Mouse (Mus musculus) kidney, postnatal 10 days (tissue): ENCODE results near the gene Atp13a2.
A peak's percentile ranks its signal among the peaks of the same experiment; 100 is the strongest.

Experiments used
- DNase-seq: peaks from one replicate; pipeline ENCODE4 v3.0.0; 2021; ENCODE audit warnings: mixed read lengths

Atp13a2 gene

GRCm38 (mm10) chr4:140962207-140962909, 24.3 kb upstream of the Atp13a2 start:
- DNase-seq: peak; percentile 13

- peak; percentile 85 for DNase-seq
Measured at GRCm38 (mm10) chr4:140962950-140963349, 23.7 kb upstream of the Atp13a2 start.

- peak; percentile 51 for DNase-seq
Measured at GRCm38 (mm10) chr4:140963941-140964597, 22.6 kb upstream of the Atp13a2 start.

GRCm38 (mm10) chr4:140964620-140965019, 22.1 kb upstream of the Atp13a2 start:
- peak; percentile 84 for DNase-seq

- DNase-seq: no peak
Measured at GRCm38 (mm10) chr4:140967386-140968159, 19.1 kb upstream of the Atp13a2 start.

- DNase-seq: no peak
Measured at GRCm38 (mm10) chr4:140971691-140972090, 15.0 kb upstream of the Atp13a2 start.

- no peak for DNase-seq
Measured at GRCm38 (mm10) chr4:140974408-140974807, 12.3 kb upstream of the Atp13a2 start.

- no peak for DNase-seq
Measured at GRCm38 (mm10) chr4:140975356-140975755, 11.3 kb upstream of the Atp13a2 start.

GRCm38 (mm10) chr4:140977278-140977677, 9.4 kb upstream of the Atp13a2 start:
- peak; percentile 10 for DNase-seq

- DNase-seq: peak; percentile 13
Measured at GRCm38 (mm10) chr4:140977886-140978692, 8.6 kb upstream of the Atp13a2 start.

- no peak for DNase-seq
Measured at GRCm38 (mm10) chr4:140981605-140982004, 5.1 kb upstream of the Atp13a2 start.

- no peak for DNase-seq
Measured at GRCm38 (mm10) chr4:140982808-140983207, 3.9 kb upstream of the Atp13a2 start.

- peak; percentile 55 for DNase-seq
Measured at GRCm38 (mm10) chr4:140983442-140983841, 3.2 kb upstream of the Atp13a2 start.

- no peak for DNase-seq
Measured at GRCm38 (mm10) chr4:140984544-140984943, 2.1 kb upstream of the Atp13a2 start.

- no peak for DNase-seq
Measured at GRCm38 (mm10) chr4:140986024-140986710, 506 bp upstream of the Atp13a2 start.

- DNase-seq: no peak
Measured at GRCm38 (mm10) chr4:140987476-140987875, 803 bp downstream of the Atp13a2 start.

GRCm38 (mm10) chr4:140988706-140989290, 2.1 kb downstream of the Atp13a2 start:
- no peak for DNase-seq

GRCm38 (mm10) chr4:140989447-140989846, 2.8 kb downstream of the Atp13a2 start:
- DNase-seq: no peak

GRCm38 (mm10) chr4:140992215-140992614, 5.5 kb downstream of the Atp13a2 start:
- DNase-seq: no peak

GRCm38 (mm10) chr4:140993846-140994245, 7.2 kb downstream of the Atp13a2 start:
- no peak for DNase-seq

GRCm38 (mm10) chr4:140995811-140996210, 9.1 kb downstream of the Atp13a2 start:
- DNase-seq: no peak

- DNase-seq: no peak
Measured at GRCm38 (mm10) chr4:140996812-140997211, 10.1 kb downstream of the Atp13a2 start.
